Mouse (Mus musculus): ENCODE measurements around the gene A330070K13Rik.

A330070K13Rik gene

GRCm38 (mm10) chr5:130345871-130346270 lies 38.6 kb downstream of the A330070K13Rik start:
- TF ChIP-seq GATA4 (IDR thresholded peaks at IDR 0.05; ENCODE audit: insufficient replicate concordance, low read length): no peak

DNA sequence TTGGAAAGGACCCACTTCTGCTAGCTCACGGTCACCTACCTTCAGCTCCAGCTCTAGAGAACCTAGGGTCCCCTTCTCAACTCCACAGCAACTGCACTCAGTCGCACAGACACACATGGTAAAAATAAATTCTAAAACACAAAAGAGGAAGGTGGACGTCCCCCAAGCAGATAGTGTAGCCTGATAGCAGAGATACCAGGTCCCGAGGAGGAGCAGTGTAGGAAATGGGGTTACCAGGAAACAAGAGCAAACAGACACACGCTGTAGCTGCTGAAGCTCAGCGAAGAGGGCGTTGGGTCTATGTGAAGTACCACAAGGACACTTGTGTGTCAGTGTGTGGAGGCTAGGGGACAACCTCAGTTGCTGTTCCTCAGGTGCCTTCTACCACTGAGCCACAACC lies 39.4 kb downstream of the A330070K13Rik start:
- no peak for TF ChIP-seq GATA4 (IDR thresholded peaks at IDR 0.05; ENCODE audit: insufficient replicate concordance, low read length)

GRCm38 (mm10) chr5:130340656-130341055 lies 43.8 kb downstream of the A330070K13Rik start:
- TF ChIP-seq GATA4 (IDR thresholded peaks at IDR 0.05; ENCODE audit: insufficient replicate concordance, low read length): no peak

DNA sequence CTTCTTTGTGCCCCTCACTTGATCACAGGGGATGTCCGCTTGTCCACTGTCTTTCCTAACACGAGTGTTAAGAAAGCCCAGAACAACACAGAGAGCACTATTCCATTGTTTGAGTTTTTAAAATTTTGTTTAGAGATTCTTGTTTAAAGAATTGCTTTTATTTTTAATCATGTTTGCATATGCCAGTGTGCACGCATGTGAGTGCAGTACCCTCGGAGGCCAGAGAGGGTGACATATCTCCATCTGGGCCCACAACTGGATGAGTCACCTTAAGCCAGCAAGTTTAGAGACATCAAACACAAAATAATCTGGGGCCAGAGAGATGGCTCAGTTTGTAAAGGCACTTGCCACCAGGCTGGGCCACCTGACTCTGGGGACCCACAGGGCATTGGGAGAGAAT lies 49.0 kb downstream of the A330070K13Rik start:
- TF ChIP-seq GATA4 (IDR thresholded peaks at IDR 0.05; ENCODE audit: insufficient replicate concordance, low read length): no peak

- no peak for TF ChIP-seq GATA4 (IDR thresholded peaks at IDR 0.05; ENCODE audit: insufficient replicate concordance, low read length)
Measured at GRCm38 (mm10) chr5:130333971-130334370, 50.5 kb downstream of the A330070K13Rik start.

- TF ChIP-seq GATA4 (IDR thresholded peaks at IDR 0.05; ENCODE audit: insufficient replicate concordance, low read length): no peak
Measured at GRCm38 (mm10) chr5:130333566-130333965, 50.9 kb downstream of the A330070K13Rik start.

DNA sequence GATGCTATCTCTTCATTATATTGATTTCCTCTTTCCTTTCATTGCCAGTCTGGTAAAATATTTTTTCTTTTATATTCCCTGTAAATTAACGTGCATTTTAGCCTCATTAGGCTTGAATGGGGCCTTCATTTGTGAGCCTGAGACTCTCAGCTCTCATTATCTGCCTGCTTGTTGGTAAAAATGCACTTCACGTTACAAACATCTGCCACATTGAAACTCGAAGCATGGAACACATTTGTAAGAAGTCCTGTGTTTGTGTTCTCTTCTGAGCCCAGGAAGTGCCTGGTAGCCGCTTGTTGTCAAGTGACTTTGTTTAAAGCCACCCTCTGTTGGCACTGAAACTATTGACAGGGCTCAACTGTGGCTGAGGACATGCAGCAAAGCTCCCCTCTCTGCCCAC lies 53.2 kb downstream of the A330070K13Rik start:
- no peak for TF ChIP-seq GATA4 (IDR thresholded peaks at IDR 0.05; ENCODE audit: insufficient replicate concordance, low read length)

DNA sequence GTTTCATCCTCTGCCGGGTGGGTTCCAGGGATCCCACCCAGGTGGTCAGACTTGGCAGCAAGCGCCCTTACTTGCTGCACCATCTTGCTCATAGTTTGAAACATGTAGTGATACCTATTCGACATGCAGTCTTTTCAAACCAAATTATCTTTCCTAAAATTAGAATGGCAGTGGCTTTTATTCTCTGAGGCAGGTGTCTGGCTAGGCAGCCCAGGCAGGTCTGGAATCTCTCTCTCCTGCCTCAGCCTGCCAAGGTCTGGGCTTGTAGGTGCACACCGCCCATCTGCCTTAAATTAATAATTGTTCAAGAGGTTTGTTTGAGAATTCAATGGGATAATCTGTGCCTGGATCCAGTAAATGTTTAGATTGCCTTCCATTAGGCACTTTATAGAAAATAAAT lies 53.6 kb downstream of the A330070K13Rik start:
- TF ChIP-seq GATA4 (IDR thresholded peaks at IDR 0.05; ENCODE audit: insufficient replicate concordance, low read length): no peak

GRCm38 (mm10) chr5:130329889-130330288 lies 54.5 kb downstream of the A330070K13Rik start:
- TF ChIP-seq GATA4 (IDR thresholded peaks at IDR 0.05; ENCODE audit: insufficient replicate concordance, low read length): no peak
